Mouse (Mus musculus) gastrocnemius, postnatal 14 days (tissue): Measurements from ENCODE around the gene Ctnnd2. TPM values are rescaled to one million over a fixed set of nuclear protein-coding genes. Genes with fewer than 3 reads are reported as not detected.

Source experiments
- DNase-seq: peaks from one replicate; pipeline ENCODE4 v3.0.0; 2021; ENCODE audit warnings: mixed read lengths
- intact Hi-C: fragments of 180-260 bp; cut with DNase I; formaldehyde crosslinking; loops from one replicate; pipeline ENCODE4 v1.15.1; 2025; ENCODE audit warnings: low total_unique reads
- total RNA-seq, 2 experiments: library from RNA; stranded (reverse); gene quantifications; 2 replicates each; pipeline ENCODE4 v1.2.3; 2021

Ctnnd2 gene
- total RNA-seq, 2 experiments from 2014 or later = 0.16 TPM; not detected in 1

DNA sequence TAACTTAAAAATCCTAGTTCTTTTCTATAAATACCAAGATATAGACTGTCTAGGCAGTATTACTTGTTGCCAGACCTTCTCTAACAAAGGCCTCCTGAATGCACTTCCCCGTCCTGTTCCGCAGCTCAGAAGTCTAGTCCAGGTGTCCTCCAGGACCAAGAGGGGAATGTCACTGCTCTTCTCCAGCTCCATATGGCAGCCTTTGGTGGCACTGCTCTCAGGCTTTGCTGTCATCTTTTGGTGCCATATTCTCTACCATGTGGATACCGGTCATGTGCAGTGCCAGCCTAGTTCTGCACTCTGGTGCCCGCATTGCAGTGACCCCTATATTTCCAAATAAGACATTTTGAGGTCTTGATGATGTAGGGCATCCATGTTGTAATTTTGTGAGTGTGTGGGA lies 56.7 kb downstream of the Ctnnd2 start:
- intact Hi-C loops = no loop called here
- no peak for DNase-seq

DNA sequence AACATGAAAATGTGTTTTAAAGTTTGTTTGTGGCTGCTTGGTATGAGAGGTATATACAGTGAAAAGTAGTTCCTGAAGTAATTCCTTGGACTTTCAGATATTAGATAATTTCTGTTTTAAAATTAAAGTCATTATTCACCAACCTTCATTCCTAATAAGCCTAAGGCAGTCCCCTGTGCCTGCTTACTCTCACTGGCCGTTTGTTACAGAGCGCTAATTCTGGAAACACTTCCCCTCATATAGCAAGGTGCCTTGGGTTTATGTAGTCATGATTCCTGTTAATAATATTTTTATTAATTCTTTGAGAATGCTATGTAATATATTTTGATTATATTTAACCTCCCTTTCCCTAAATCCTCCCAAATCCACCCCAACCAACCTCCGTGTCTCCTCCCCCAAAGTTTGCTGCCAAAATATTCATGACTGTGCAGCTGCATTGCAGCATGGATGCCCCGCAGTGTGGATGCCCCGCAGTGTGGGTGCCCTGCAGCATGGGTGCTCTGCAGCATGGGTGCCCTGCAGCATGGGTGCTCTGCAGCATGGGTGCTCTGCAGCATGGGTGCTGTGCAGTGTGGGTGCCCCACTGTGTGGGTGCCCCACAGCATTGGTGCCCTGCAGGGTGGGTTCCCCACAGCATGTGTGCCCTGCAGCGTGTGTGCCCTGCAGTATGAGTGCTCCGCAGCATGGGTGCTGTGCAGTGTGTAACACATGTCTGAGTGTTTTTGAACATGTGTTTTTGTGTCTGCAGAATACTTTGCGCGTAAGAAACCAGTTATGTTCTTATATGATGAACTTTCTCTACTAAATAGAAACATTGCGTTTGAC lies 63.0 kb downstream of the Ctnnd2 start:
- intact Hi-C loops = no loop called here

DNA sequence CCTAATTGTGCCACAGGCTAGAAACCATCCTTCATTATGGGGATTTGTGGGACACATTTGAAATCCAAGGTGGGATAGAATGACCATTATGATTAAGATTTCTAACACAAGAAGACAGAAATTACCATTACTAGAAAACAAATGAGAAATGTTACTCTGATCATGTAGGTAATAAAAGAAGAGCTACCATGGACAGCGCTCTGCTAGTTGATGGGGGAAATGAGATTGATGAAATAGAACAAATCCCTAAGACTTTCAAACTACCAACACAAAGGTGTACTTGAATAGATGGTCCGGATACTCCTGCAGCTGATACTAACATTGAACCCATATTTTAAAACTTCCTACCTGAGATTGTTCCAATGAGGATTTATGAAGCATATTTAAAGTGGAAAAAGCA lies 68.5 kb downstream of the Ctnnd2 start:
- no peak for DNase-seq
- intact Hi-C loops = no loop called here

More for the DNA sequence above, 63.0 kb downstream of the Ctnnd2 start:
- no peak for DNase-seq

DNA sequence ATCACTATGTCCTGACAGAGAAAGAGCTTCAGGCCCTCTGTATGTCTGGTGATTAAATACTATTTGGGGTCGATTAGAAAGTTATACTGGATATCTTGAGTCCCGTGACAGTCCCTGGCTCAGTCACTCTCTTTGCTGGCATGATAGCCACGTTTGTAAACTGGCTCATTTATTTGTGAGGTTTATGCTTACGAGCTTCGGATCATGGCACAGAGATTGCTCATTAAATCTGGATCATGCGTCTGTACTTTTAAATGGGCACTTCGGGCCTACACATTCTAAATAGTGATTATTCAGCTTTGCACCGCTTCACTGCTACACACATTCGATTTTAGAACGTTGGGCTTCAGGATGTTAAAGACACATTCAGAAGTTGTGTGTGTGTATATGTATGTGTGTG lies 96.4 kb downstream of the Ctnnd2 start:
- DNase-seq = no peak
- intact Hi-C loops = no loop called here

DNA sequence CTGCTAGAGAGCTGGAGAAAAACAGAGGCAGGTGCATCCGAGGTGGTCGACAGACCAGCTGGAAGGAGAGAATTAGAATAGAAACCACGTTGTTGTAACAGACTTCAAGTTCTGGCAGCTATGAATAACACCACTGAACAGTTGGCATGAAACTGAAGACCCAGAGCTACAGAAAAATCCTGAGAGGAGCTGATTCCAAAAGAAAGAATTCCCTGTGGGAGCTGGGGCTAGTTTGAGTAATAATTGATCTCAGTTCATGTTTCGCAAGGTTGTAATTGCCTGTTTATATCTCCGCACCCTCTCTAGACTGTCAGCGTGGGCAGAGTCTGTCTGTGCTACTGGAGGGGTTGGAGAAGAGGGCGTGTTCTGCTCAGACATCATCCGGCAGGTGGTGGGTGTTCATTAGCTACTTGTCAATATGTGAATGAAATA lies 98.8 kb downstream of the Ctnnd2 start:
- intact Hi-C loops = no loop called here

GRCm38 (mm10) chr15:30272326-30272725 lies 99.9 kb downstream of the Ctnnd2 start:
- no peak for DNase-seq
- intact Hi-C loops = no loop called here

More for the DNA sequence above, 98.8 kb downstream of the Ctnnd2 start:
- no peak for DNase-seq

DNA sequence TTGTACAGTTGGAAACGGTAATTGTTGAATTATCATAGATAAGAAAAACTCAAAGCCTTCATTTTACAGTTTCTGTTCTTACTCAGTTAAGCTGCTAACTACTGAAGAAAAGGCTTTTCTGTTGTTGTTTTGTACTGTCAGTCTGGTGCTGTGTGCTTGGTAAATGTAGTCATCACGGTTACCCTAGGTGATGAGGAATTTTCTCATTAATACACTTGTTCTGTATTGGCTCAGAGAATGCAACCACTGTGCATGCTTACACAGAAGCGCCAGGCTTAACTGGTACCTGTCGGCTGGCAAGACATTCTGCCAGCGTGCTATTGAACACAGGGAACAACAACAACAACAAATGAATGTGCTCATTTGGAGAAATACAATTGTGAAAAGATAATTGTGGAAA lies 103.3 kb downstream of the Ctnnd2 start:
- intact Hi-C loops = no loop called here

GRCm38 (mm10) chr15:30276691-30277090 lies 104.3 kb downstream of the Ctnnd2 start:
- DNase-seq = no peak
- intact Hi-C loops = no loop called here

More for the DNA sequence above, 103.3 kb downstream of the Ctnnd2 start:
- DNase-seq = no peak

- no peak for DNase-seq
- intact Hi-C loops = no loop called here
These were observed 106.2 kb downstream of the Ctnnd2 start for GRCm38 (mm10) chr15:30278610-30279009.

GRCm38 (mm10) chr15:30285572-30286244 lies 113.3 kb downstream of the Ctnnd2 start:
- intact Hi-C loops = no loop called here
- no peak for DNase-seq

- intact Hi-C loops = no loop called here
- no peak for DNase-seq
These were observed 113.9 kb downstream of the Ctnnd2 start for GRCm38 (mm10) chr15:30286245-30286642.

- no peak for DNase-seq
- intact Hi-C loops = no loop called here
These were observed 130.4 kb downstream of the Ctnnd2 start for GRCm38 (mm10) chr15:30302824-30303223.

DNA sequence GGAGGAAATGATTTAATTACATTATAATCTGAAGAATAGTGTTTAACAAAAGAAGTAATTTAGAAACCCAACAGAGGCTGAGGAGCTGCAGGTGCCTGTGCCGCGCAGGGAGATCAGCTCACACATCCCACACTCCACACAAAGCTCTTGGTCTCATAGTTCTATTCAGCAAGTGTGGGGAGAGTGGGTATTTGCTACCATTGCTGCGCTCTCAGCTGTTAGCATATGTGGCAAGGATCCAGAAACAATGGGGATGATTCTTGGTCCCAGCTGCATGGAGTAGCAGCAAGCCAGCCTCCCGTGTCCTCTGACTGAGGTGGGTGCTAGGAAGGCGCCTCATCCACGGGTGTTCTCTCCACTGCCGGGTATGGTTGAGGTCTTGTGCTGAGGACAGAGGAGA lies 134.0 kb downstream of the Ctnnd2 start:
- DNase-seq = no peak
- intact Hi-C loops = no loop called here

DNA sequence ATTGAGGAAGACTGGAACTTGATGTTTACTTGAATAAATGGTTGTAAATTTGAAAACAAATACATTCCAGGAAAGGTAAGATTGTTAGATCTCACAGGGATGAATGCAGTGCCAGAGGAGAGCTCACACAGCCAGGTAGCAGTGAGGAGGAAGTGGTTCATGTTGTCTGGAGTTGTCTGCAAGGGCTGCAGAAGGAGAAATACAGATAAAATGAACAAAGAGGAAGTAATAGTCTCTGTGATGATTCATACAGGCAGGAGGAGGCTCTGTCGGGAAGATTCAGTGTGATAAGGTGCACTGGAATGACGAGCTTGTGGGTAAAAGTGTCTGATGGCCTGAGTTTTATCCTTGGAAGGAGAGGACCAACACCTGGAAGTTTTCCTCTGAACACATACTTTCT lies 150.2 kb downstream of the Ctnnd2 start:
- no peak for DNase-seq
- intact Hi-C loops = no loop called here

- intact Hi-C loops = no loop called here
- DNase-seq = no peak
These were observed 161.2 kb downstream of the Ctnnd2 start for GRCm38 (mm10) chr15:30333336-30334310.

DNA sequence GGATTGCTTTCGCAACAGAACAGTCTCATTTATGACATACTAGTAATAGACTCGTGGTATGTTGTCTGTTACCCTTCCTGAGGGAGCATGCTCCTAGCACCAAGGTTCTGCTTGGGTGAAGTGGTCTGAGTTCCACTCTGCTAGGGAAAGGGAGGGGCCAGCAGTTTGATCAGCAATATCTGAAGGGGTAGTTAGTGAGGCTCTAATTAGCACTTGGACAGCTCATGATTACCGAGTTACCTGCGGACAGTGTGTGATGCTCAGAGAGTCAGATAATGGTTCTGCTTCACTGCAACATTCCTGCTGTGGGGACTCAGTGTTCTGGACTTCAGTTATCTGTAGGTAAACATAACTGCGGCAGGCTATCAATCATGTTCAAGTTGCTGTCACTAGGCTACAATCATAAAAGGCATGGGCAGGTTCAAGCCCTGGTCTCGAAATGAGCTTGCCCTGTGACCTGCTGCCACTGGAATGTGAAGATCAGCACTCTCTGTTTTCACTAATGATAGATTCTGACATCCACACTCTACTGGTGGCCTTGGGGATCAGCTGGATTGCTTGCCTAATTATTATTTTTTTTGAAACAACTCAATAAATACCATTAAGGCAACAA lies 166.3 kb downstream of the Ctnnd2 start:
- DNase-seq = no peak
- intact Hi-C loops = no loop called here

DNA sequence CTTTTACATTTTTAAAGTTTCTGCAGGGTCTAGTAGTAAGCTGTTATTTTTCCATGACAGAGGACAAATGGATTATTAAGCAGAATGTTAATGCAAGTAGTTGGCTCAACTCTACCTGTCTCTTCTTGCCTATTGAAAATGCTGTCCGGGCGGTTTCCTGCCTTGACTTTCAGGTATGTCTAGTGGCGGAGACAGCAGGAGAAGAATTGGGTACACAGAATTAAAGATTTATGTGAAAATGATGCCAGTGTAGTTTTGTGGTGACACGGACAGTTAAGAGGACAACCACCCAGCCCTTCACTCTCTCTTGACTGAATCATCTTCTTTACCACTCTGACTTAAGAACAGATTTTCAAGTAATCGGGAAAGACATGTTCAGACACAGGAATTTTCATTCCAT lies 173.4 kb downstream of the Ctnnd2 start:
- no peak for DNase-seq
- intact Hi-C loops = no loop called here

DNA sequence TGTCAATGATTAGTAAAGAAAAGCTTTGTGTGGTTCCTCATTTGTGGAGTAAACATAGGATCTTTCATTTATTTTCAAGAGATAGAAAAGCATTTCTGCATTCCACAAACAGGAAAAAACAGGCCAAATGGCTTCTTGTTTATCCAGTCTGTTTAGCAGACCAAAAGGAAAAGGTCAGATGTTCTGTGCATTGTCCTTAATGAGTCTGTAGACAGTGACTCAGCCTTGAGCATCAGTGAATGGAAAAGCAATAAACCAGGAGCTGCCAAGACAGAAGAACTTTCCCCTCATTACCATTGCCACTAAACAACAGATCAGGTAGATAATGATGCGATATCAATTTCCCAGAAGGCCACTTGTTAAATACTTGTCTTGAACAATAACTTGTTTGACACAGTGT lies 192.1 kb downstream of the Ctnnd2 start:
- intact Hi-C loops = no loop called here
- no peak for DNase-seq

GRCm38 (mm10) chr15:30369997-30370396 lies 197.6 kb downstream of the Ctnnd2 start:
- intact Hi-C loops = no loop called here
- DNase-seq = no peak
